Mouse (Mus musculus) heart, embryonic 15.5 days (tissue): ENCODE data around the gene Wdr18. TPM values are rescaled to one million over a fixed set of nuclear protein-coding genes. Genes with fewer than 3 reads are reported as not detected.

Experiments
- ATAC-seq: fragments of 200-750 bp; cut with Nextera tagmentation; replicated peaks from 2 replicates; pipeline ENCODE4 v1.8.0; 2017; ENCODE audit warnings: low read depth, moderate TSS enrichment; ENCODE audit not compliant: insufficient number of reproducible peaks, insufficient read depth, low FRiP score
- H3K27ac ChIP-seq: fragments of 300-500 bp; sonication (generic); 2 replicates; pipeline ENCODE4 v1.5.1; 2015; ENCODE audit warnings: mild to moderate bottlenecking, inconsistent platforms
- H3K27me3 ChIP-seq: fragments of 300-500 bp; sonication (generic); 2 replicates; pipeline ENCODE4 v1.6.1; 2015; ENCODE audit warnings: inconsistent platforms
- H3K36me3 ChIP-seq: fragments of 300-500 bp; sonication (generic); 2 replicates; pipeline ENCODE4 v1.6.1; 2015; ENCODE audit warnings: mild to moderate bottlenecking, inconsistent platforms
- H3K4me1 ChIP-seq: fragments of 300-500 bp; sonication (generic); replicated peaks from 2 replicates; pipeline ENCODE4 v1.6.1; 2015; ENCODE audit warnings: inconsistent platforms
- H3K4me2 ChIP-seq: fragments of 300-500 bp; sonication (generic); 2 replicates; pipeline ENCODE4 v1.6.1; 2015; ENCODE audit warnings: inconsistent platforms, mild to moderate bottlenecking, moderate library complexity
- H3K4me3 ChIP-seq: fragments of 300-500 bp; sonication (generic); 2 replicates; pipeline ENCODE4 v1.5.1; 2015; ENCODE audit warnings: mild to moderate bottlenecking, inconsistent platforms
- H3K9ac ChIP-seq: fragments of 300-500 bp; sonication (generic); 2 replicates; pipeline ENCODE4 v1.6.1; 2015; ENCODE audit warnings: mild to moderate bottlenecking, inconsistent platforms
- H3K9me3 ChIP-seq: fragments of 300-500 bp; sonication (generic); replicated peaks from 2 replicates; pipeline ENCODE4 v1.6.1; 2016; ENCODE audit warnings: inconsistent platforms
- WGBS: fragments of 180-500 bp; shearing (Covaris S2); methylation state at CpG from one replicate; pipeline ENCODE4 v1.1.7; 2015; ENCODE audit warnings: mixed read lengths; 5-methylcytosine and 5-hydroxymethylcytosine counted together
- polyA plus RNA-seq: library from polyadenylated mRNA; unstranded; fragments of >200 nt; fragmentation: Nextera tagmentation; extraction: Ambion mirVana; gene quantifications from 2 replicates; pipeline ENCODE4 v1.2.1, GENCODE M21; 2015

The Wdr18 gene
- polyA plus RNA-seq, 1 experiment from 2014 or later = 56.7 TPM

- H3K4me3 ChIP-seq = no peak overlapping the region
- H3K36me3 ChIP-seq = peaks cover 50% of the 10 kb centered on the region
- H3K4me1 ChIP-seq = peaks cover 52% of the 10 kb centered on the region
- H3K27me3 ChIP-seq = no peaks in the 10 kb centered on the region
- H3K4me2 ChIP-seq = no peak overlapping the region
- 84% methylated on average over 6 of the region's 6 CpGs for WGBS
- H3K9ac ChIP-seq = no peak overlapping the region
- no peaks in the 10 kb centered on the region for H3K9me3 ChIP-seq
- H3K27ac ChIP-seq = no peak overlapping the region
- no peak for ATAC-seq
Observed at GRCm38 (mm10) chr10:79991548-79991947, 31.6 kb downstream of the Wdr18 start.

- Histone ChIP-seq H3K27me3 (no peaks in the 10 kb centered on the region; the same call in 1 of the 2 replicates), H3K36me3 (peaks cover 50% of the 10 kb centered on the region), H3K27ac (peak overlapping the region; percentile 27; the same call in 1 of the 2 replicates), H3K4me3 (no peak overlapping the region), H3K9ac (no peak overlapping the region), H3K9me3 (no peaks in the 10 kb centered on the region), H3K4me2 (no peak overlapping the region), H3K4me1 (peaks cover 47% of the 10 kb centered on the region)
- 72% methylated on average over 16 of the region's 16 CpGs for WGBS
- no peak for ATAC-seq
Observed at GRCm38 (mm10) chr10:79994397-79995115, 34.6 kb downstream of the Wdr18 start.

GRCm38 (mm10) chr10:79995636-79996035, 35.7 kb downstream of the Wdr18 start:
- 0 out of 2 replicates have a peak overlapping the region, but pooled peaks have one; percentile 59 for H3K4me3 ChIP-seq
- no peaks in the 10 kb centered on the region; the same call in 1 of the 2 replicates for H3K27me3 ChIP-seq
- no peak overlapping the region for H3K9ac ChIP-seq
- no peak overlapping the region for H3K4me2 ChIP-seq
- peaks cover 38% of the 10 kb centered on the region for H3K4me1 ChIP-seq
- peaks cover 50% of the 10 kb centered on the region for H3K36me3 ChIP-seq
- H3K9me3 ChIP-seq = no peaks in the 10 kb centered on the region
- ATAC-seq = no peak
- WGBS = 55% methylated on average over 1 of the region's 1 CpGs
- H3K27ac ChIP-seq = peak overlapping the region; percentile 28; the same call in 1 of the 2 replicates

- Histone ChIP-seq H3K9ac (peak within 1 kb of the TSS; percentile 54), H3K27me3 (peaks cover 3% of the 10 kb centered on the region), H3K36me3 (peaks cover 43% of the 10 kb centered on the region), H3K4me3 (peak within 1 kb of the TSS; percentile 59), H3K9me3 (no peaks in the 10 kb centered on the region), H3K4me2 (peak within 1 kb of the TSS; percentile 82), H3K27ac (peak within 1 kb of the TSS; percentile 69), H3K4me1 (peaks cover 31% of the 10 kb centered on the region)
- peak; percentile 87 for ATAC-seq
- under 1% methylated on average over 34 of the region's 34 CpGs for WGBS
Observed at GRCm38 (mm10) chr10:79996272-79997033, 36.5 kb downstream of the Wdr18 start, which contains the start of gene Abca7. Gene Abca7 (plus strand): TSS chr10:79996494.

- ATAC-seq = no peak; the same call in 1 of the 2 replicates
- H3K4me3 ChIP-seq = peak overlapping the region; percentile 59
- H3K27me3 ChIP-seq = peaks cover 9% of the 10 kb centered on the region
- H3K4me2 ChIP-seq = peak overlapping the region; percentile 82
- H3K36me3 ChIP-seq = peaks cover 36% of the 10 kb centered on the region
- H3K27ac ChIP-seq = peak overlapping the region; percentile 69
- H3K9ac ChIP-seq = peak overlapping the region; percentile 54
- under 1% methylated on average over 35 of the region's 35 CpGs for whole genome bisulfite sequencing
- H3K4me1 ChIP-seq = peaks cover 29% of the 10 kb centered on the region
- no peaks in the 10 kb centered on the region for H3K9me3 ChIP-seq
Observed at GRCm38 (mm10) chr10:79997034-79997760, 37.2 kb downstream of the Wdr18 start.

- Histone ChIP-seq H3K27ac (peak overlapping the region; percentile 42; the same call in 1 of the 2 replicates), H3K9me3 (no peaks in the 10 kb centered on the region), H3K4me2 (peak overlapping the region; percentile 82), H3K36me3 (peaks cover 30% of the 10 kb centered on the region), H3K4me3 (peak overlapping the region; percentile 59), H3K4me1 (peaks cover 33% of the 10 kb centered on the region), H3K27me3 (peaks cover 10% of the 10 kb centered on the region), H3K9ac (no peak overlapping the region)
- no peak; the same call in 1 of the 2 replicates for ATAC-seq
- 9% methylated on average over 15 of the region's 15 CpGs for WGBS
Observed at GRCm38 (mm10) chr10:79997819-79998218, 37.9 kb downstream of the Wdr18 start.

- H3K9ac ChIP-seq = no peak overlapping the region
- H3K27ac ChIP-seq = no peak overlapping the region
- H3K4me3 ChIP-seq = no peak overlapping the region
- ATAC-seq = no peak
- H3K4me1 ChIP-seq = peaks cover 27% of the 10 kb centered on the region
- H3K4me2 ChIP-seq = no peak overlapping the region
- 82% methylated on average over 9 of the region's 9 CpGs for WGBS
- no peaks in the 10 kb centered on the region for H3K9me3 ChIP-seq
- H3K36me3 ChIP-seq = no peaks in the 10 kb centered on the region
- peaks cover 15% of the 10 kb centered on the region for H3K27me3 ChIP-seq
Observed at GRCm38 (mm10) chr10:80001945-80002344, 42.0 kb downstream of the Wdr18 start.

- WGBS = 30% methylated on average over 21 of the region's 21 CpGs
- peaks cover 15% of the 10 kb centered on the region for H3K27me3 ChIP-seq
- no peak overlapping the region for H3K4me2 ChIP-seq
- H3K27ac ChIP-seq = no peak overlapping the region
- H3K9me3 ChIP-seq = no peaks in the 10 kb centered on the region
- no peak for ATAC-seq
- H3K36me3 ChIP-seq = no peaks in the 10 kb centered on the region
- H3K4me1 ChIP-seq = peaks cover 18% of the 10 kb centered on the region
- no peak overlapping the region for H3K9ac ChIP-seq
- no peak overlapping the region for H3K4me3 ChIP-seq
Observed at GRCm38 (mm10) chr10:80002829-80003228, 42.9 kb downstream of the Wdr18 start.

GRCm38 (mm10) chr10:80003374-80004232, 43.7 kb downstream of the Wdr18 start:
- H3K4me2 ChIP-seq = no peak overlapping the region
- H3K9me3 ChIP-seq = no peaks in the 10 kb centered on the region
- H3K9ac ChIP-seq = no peak overlapping the region
- H3K27me3 ChIP-seq = peaks cover 15% of the 10 kb centered on the region
- H3K36me3 ChIP-seq = no peaks in the 10 kb centered on the region
- no peak overlapping the region for H3K4me3 ChIP-seq
- ATAC-seq = no peak
- WGBS = 55% methylated on average over 9 of the region's 9 CpGs
- peaks cover 11% of the 10 kb centered on the region for H3K4me1 ChIP-seq
- no peak overlapping the region for H3K27ac ChIP-seq

- H3K9me3 ChIP-seq = no peaks in the 10 kb centered on the region
- peaks cover 11% of the 10 kb centered on the region for H3K4me1 ChIP-seq
- no peak overlapping the region for H3K27ac ChIP-seq
- H3K36me3 ChIP-seq = 0 out of 2 replicates have a peak, but pooled peaks cover 4% of the 10 kb centered on the region
- peaks cover 15% of the 10 kb centered on the region for H3K27me3 ChIP-seq
- H3K4me3 ChIP-seq = no peak overlapping the region
- no peak overlapping the region for H3K4me2 ChIP-seq
- WGBS = 74% methylated on average over 8 of the region's 8 CpGs
- no peak for ATAC-seq
- H3K9ac ChIP-seq = no peak overlapping the region
Observed at GRCm38 (mm10) chr10:80004233-80004705, 44.3 kb downstream of the Wdr18 start.
